Mouse (Mus musculus) erythroblast, embryonic 14.5 days (primary cell): ENCODE measurements around the gene Ciz1. TPM values are rescaled to one million over a fixed set of nuclear protein-coding genes. Genes with fewer than 3 reads are reported as not detected.
A peak's percentile ranks its signal among the peaks of the same experiment; 100 is the strongest.

Experiments used
- H3K27me3 ChIP-seq: 2 replicates; pipeline ENCODE4 v1.6.1; 2012; ENCODE audit warnings: inconsistent platforms; ENCODE audit not compliant: control insufficient read depth
- H3K36me3 ChIP-seq: 2 replicates; pipeline ENCODE4 v1.6.1; 2012; ENCODE audit warnings: mild to moderate bottlenecking, inconsistent platforms; ENCODE audit not compliant: control insufficient read depth
- H3K4me1 ChIP-seq: 2 replicates; pipeline ENCODE4 v1.6.1; 2012; ENCODE audit warnings: inconsistent platforms; ENCODE audit not compliant: control insufficient read depth
- H3K4me3 ChIP-seq: replicated peaks from 2 replicates; pipeline ENCODE3; 2012; ENCODE audit warnings: moderate library complexity, mild to moderate bottlenecking, inconsistent platforms
- H3K9me3 ChIP-seq: 2 replicates; pipeline ENCODE4 v1.6.1; 2012; ENCODE audit warnings: low read length, inconsistent platforms, mixed read lengths; ENCODE audit not compliant: control insufficient read depth
- GATA1 ChIP-seq: IDR thresholded peaks from 2 replicates; pipeline ENCODE4 v1.6.1; 2012; ENCODE audit warnings: low read length, inconsistent platforms, mixed read lengths
- TAL1 ChIP-seq: IDR thresholded peaks from 3 replicates; pipeline ENCODE4 v1.6.1; 2012; ENCODE audit warnings: low read length, inconsistent platforms, mixed read lengths
- polyA plus RNA-seq: library from polyadenylated mRNA; stranded (reverse); fragments of >175 nt; gene quantifications from 2 replicates; pipeline ENCODE4 v1.2.3, GENCODE M21; 2012

The Ciz1 gene
- polyA plus RNA-seq, 1 experiment: 20.0 TPM

DNA sequence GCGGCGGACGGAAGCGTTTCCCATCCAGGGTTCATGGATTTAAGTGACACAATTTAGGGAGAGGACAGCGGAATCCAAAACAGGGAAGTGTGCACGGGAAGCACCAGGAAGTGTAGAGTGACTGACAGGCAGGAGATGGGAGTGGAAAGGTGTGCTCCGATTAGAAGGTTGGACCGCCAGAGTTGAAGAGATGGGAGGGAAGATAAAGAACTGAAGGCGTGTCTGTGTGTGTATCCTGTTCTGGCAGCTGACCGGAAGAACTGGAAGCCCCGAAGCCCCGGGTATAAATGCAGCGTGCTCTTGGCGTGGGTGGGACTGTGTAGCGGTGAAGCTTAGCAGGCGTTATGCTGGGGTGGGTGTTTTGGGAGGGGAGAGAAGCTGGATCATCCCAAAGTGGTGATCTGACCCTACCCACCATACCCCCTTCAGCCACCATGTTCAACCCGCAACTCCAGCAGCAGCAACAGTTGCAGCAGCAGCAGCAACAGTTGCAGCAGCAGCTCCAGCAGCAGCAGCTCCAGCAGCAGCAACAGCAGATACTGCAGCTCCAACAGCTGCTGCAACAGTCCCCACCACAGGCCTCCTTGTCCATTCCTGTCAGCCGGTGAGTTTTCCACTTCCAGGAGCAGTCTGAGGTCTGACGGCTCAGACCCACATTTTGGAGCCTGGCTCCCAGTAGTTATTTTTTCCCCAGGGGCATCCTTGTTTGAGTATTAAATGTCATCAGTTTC lies 11.4 kb downstream of the Ciz1 start:
- H3K9me3 ChIP-seq: no peaks in the 10 kb centered on the region
- H3K27me3 ChIP-seq: peaks cover 12% of the 10 kb centered on the region
- peaks cover 37% of the 10 kb centered on the region for H3K4me1 ChIP-seq
- TF ChIP-seq TAL1 (no peak), GATA1 (peak; percentile 92)
- H3K36me3 ChIP-seq: peaks cover 41% of the 10 kb centered on the region
- peak overlapping the region; percentile 78 for H3K4me3 ChIP-seq

DNA sequence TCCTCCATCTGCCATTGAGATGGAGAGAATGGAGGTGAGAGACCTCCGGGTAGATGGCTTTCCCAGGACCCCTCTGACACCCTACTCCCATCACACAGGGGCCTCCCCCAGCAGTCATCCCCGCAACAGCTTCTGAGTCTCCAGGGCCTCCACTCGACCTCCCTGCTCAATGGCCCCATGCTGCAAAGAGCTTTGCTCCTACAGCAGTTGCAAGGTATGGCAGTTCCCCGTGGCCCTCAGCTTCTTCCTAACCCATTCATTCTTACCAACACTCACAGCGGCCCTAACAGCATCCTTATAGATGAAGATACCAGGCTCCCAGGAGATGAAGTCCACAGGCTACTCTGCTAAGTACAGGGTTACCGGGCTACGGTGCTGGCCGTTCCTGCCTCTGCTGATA lies 12.0 kb downstream of the Ciz1 start:
- TF ChIP-seq TAL1 (no peak), GATA1 (no peak)
- Histone ChIP-seq H3K36me3 (peaks cover 42% of the 10 kb centered on the region), H3K4me1 (peaks cover 37% of the 10 kb centered on the region), H3K27me3 (peaks cover 12% of the 10 kb centered on the region), H3K4me3 (peak overlapping the region; percentile 78), H3K9me3 (no peaks in the 10 kb centered on the region)

DNA sequence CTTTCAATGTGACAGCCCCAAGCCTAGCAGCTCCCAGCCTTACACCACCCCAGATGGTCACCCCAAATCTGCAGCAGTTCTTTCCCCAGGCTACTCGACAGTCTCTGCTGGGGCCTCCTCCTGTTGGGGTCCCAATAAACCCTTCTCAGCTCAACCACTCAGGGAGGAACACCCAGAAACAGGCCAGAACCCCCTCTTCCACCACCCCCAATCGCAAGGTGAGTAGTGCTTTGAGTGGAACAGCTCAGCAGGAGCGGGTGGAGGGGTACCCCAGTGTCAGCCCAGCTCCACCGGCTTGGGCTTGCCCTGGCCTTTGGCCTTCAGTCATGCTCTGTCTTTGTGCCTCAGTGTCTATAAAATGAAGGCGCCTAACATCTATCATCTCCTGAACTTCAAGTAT lies 15.2 kb downstream of the Ciz1 start:
- TF ChIP-seq GATA1 (no peak), TAL1 (no peak)
- H3K9me3 ChIP-seq: no peaks in the 10 kb centered on the region
- no peak overlapping the region for H3K4me3 ChIP-seq
- peaks cover 23% of the 10 kb centered on the region for H3K4me1 ChIP-seq
- H3K27me3 ChIP-seq: no peaks in the 10 kb centered on the region
- peaks cover 74% of the 10 kb centered on the region for H3K36me3 ChIP-seq

DNA sequence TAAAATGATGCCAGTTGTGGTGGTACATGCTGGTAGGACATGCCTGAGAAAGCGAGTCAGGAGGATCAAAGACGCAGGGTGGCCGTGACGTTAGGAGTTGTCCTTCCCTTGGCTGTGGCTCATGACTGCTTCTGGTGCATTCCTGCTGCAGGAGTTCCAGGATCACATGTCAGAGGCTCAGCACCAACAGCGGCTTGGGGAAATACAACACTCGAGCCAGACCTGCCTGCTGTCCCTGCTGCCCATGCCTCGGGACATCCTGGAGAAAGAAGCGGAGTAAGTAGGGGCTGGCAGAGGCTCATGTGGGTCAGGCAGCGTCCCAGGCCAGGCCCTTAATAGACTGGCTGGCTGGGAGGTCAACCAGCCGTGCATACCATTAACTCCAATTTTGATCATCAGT lies 22.1 kb downstream of the Ciz1 start:
- Histone ChIP-seq H3K4me3 (no peak overlapping the region), H3K9me3 (no peaks in the 10 kb centered on the region), H3K36me3 (peaks cover 96% of the 10 kb centered on the region), H3K4me1 (0 out of 2 replicates have a peak, but pooled peaks cover 2% of the 10 kb centered on the region), H3K27me3 (no peaks in the 10 kb centered on the region)
- TF ChIP-seq TAL1: no peak
- no peak for TF ChIP-seq GATA1

DNA sequence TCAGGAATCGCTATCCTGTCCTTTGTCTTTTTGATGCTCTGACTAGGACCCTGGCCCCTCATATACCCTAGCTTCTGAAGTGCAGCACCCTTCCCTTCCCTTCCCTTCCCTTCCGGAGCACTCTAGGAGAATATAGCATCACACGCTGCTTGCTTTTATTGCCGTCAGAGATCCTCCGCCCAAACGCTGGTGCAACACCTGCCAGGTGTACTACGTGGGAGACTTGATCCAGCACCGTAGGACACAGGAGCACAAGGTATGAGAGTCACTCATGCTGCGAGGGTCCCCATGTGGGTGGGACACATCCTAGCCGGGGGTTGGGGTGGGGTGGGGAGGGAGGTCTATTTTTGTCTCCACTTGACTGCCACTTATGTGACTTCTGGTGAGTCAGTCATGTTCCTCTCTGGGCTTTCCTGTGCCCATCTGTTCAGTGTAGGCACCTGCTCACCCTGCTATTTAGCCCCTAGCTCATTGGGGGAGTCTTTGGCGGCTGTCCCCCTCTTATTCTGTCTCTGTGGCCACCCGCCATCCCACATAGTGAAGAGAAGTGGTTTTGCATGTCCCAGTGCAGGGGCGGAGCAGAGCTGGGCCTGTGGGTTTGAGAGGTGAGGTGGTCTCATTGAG lies 23.3 kb downstream of the Ciz1 start:
- Histone ChIP-seq H3K27me3 (no peaks in the 10 kb centered on the region), H3K9me3 (no peaks in the 10 kb centered on the region), H3K4me3 (no peak overlapping the region), H3K4me1 (peaks cover 12% of the 10 kb centered on the region), H3K36me3 (peaks cover 96% of the 10 kb centered on the region)
- no peak for TF ChIP-seq GATA1
- TF ChIP-seq TAL1: no peak

DNA sequence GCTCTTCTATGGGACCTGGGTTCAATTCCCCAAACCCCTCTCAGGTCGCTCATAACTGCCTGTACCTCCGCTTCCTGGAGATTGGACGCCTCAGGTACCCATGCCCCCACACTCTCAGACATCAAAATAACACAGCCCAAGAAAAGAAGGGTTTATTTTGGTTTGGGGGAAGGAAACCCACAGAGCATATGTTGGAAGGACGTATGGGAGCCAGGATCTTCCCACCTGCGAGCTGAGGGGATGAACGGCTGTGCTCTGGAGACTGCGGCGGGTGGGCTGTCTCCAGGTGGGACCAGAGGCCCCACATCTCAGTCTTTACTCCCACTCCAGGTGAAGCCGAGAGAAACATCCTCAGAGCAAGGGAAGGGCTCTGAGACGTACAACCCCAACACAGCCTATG lies 24.8 kb downstream of the Ciz1 start:
- H3K27me3 ChIP-seq: peaks cover 2% of the 10 kb centered on the region
- H3K9me3 ChIP-seq: no peaks in the 10 kb centered on the region
- no peak overlapping the region for H3K4me3 ChIP-seq
- TF ChIP-seq GATA1 (no peak), TAL1 (no peak)
- peaks cover 82% of the 10 kb centered on the region for H3K36me3 ChIP-seq
- peaks cover 27% of the 10 kb centered on the region for H3K4me1 ChIP-seq

DNA sequence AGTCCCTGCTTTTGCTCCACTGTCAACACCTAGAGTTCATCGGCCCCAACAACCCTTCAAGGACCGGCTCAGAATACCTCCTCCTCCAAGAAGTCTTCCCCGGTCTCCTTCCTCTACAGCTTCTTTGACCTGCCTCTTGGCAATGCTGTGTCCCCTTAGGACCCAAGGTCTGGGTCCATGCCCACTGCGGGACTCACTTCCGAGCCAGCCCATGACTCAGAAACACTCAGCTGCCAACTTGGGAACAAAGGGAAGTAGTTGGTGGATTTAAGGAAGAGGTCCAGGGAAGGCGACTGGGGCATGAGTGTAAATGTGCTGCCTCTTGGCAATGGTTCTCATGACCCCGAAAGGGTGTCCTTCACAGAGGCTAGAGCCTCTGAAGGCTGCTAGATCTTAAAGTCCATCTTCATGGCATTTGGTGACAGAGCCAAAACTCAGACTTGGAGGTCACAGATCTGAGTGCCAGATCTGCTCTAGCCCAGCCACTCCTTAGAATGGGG lies 27.9 kb downstream of the Ciz1 start:
- TF ChIP-seq TAL1: no peak
- no peak for TF ChIP-seq GATA1
- Histone ChIP-seq H3K27me3 (peaks cover 21% of the 10 kb centered on the region), H3K9me3 (no peaks in the 10 kb centered on the region), H3K36me3 (peaks cover 55% of the 10 kb centered on the region), H3K4me3 (peak overlapping the region; percentile 81), H3K4me1 (peaks cover 42% of the 10 kb centered on the region)

DNA sequence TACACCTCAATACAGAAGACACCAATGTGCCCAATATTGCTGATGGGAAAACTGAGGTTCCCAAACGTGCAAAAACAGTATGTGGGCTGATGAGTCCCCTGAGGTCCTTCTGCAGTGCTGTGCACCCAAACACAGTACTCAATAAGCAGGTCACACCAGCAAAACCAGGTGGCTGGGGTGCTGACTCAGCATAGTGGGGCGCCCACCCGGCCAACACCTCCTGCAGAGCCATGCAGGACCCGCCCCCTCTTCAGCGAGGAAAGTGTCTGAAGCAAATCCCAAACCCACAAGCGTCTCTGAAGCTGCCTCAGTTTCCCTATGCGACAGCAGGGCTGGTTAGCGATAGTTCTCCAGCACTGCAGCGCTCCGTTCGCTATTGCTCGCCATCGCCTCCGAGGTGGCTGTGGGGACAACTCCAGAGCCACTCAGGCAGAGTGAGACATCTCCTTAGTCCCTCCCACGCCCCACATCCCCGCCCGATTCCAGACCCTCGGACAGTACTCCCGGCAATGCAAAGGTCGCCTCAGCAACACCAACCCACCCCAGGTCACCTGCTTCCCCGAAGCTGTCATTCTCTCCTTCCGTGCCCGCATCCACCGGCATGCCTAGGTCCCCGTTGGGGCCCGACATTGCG lies 29.1 kb downstream of the Ciz1 start:
- Histone ChIP-seq H3K36me3 (peaks cover 43% of the 10 kb centered on the region), H3K27me3 (peaks cover 27% of the 10 kb centered on the region), H3K9me3 (no peaks in the 10 kb centered on the region), H3K4me3 (peak overlapping the region; percentile 81), H3K4me1 (peaks cover 42% of the 10 kb centered on the region)
- no peak for TF ChIP-seq TAL1
- no peak for TF ChIP-seq GATA1

DNA sequence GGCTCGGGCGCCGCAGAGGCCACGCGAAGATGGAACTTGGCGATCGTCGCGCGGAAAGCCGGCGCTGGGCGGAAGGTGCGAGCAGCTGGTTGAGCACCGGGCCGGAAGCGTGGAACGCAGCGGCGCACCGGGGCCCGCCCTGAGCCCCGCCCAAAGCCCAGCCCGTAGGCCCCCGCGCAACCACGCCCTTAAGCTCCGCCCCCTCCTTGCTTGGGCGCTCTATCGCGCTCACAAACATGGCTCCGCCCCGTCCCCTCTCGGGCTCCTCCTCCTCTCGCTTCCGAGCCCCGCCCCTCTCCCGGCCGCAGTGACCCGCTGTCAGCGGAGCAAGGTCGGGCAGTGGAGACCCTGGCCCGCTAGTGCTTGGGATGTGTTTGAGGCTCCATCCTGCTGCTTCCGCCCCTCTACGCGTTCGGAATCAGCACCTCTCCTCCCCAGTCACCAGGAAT lies 29.7 kb downstream of the Ciz1 start, which contains the start of gene 1110008P14Rik:
Gene 1110008P14Rik, minus strand, starts transcription at position 164 of the 449 bp plus-strand sequence.
- Histone ChIP-seq H3K4me3 (peak within 1 kb of the TSS; percentile 81), H3K27me3 (peaks cover 27% of the 10 kb centered on the region), H3K4me1 (peaks cover 42% of the 10 kb centered on the region), H3K36me3 (peaks cover 38% of the 10 kb centered on the region), H3K9me3 (no peaks in the 10 kb centered on the region)
- TF ChIP-seq GATA1: no peak
- no peak for TF ChIP-seq TAL1
